Comparison of ENCODE assay signal across 10 mouse cellular contexts in the genomic region with DNA sequence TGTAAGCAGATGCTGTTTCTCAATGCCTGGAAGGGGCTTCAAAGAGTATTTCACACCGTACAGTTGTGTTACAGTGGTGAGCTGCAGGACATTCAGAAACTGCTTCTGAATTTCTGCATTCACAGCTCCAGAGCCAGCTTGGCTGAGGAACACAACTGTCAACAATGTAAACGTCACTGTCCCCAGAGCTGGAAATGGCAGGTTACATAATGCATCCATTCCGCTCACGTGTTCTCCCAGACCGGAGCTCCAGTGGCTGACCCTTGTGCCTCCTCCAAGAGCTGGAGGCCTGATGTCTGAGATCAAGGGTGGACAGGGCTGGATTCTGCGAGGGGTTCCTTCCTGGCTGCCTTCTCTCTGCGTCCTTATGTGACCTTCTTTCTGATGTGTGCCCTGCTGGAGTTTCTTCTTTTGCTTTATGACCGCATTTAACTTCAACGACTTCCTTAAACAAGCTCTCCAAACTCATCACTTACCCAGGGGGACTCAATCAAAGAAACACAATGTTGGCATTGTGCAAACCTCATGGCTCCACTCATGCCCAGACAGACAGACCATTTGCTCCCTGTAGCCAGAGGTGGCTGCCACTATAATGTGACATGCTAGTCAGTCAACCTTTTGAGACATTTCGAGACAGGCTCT. TPM values are rescaled to one million over a fixed set of nuclear protein-coding genes. Genes with fewer than 3 reads are reported as not detected.
DNase-seq lines count a peak whose midpoint lies in the region; ATAC-seq and TF ChIP-seq lines count a peak whose summit lies in the region.
"Had no signal": no experiment of that assay in that cellular context is flagged by ENCODE, and none has a peak within 500 bp of the region (broad histone marks: within the 10 kb centered on the region; RNA-seq: fewer than 3 reads in every experiment).

No protein-coding gene starts in this region.

- no peak for TF ChIP-seq CTCF in kidney, adult 2 months (conservative IDR thresholded peaks at IDR 0.05; ENCODE audit: insufficient read depth, insufficient read length, low read depth, low read length)

- no peaks in the 10 kb centered on the region for H3K36me3 ChIP-seq in kidney, adult 2 months (ENCODE audit: control insufficient read depth, insufficient read depth, low read length)
- no peaks in the 10 kb centered on the region for H3K36me3 ChIP-seq in kidney, embryonic 14.5 days (ENCODE audit: control insufficient read depth, insufficient read depth, low read length)
- peaks cover 3% of the 10 kb centered on the region for H3K36me3 ChIP-seq in megakaryocyte, embryonic 14.5 days (replicated peaks; ENCODE audit: low read length)
- H3K36me3 ChIP-seq: heart, embryonic 13.5 days; limb, embryonic 10.5 days had no signal

- TF ChIP-seq POLR2A in kidney, adult 2 months (IDR thresholded peaks at IDR 0.05; ENCODE audit: low read depth, low read length), result no peak

- no peaks in the 10 kb centered on the region for H3K9me3 ChIP-seq in kidney, embryonic 14.5 days (ENCODE audit: control insufficient read depth, low read length)
- peaks cover 20% of the 10 kb centered on the region for H3K9me3 ChIP-seq in megakaryocyte, embryonic 14.5 days
- H3K9me3 ChIP-seq: heart, embryonic 13.5 days; limb, embryonic 10.5 days had no signal

- 21% methylated on average over 10 of the region's 10 CpGs for WGBS in kidney, adult 2 months
- 27% methylated on average over 10 of the region's 10 CpGs for WGBS in kidney, embryonic 14.5 days

- H3K27ac ChIP-seq in kidney, adult 2 months (ENCODE audit: insufficient read depth, low read depth, low read length), result peak overlapping the region; percentile 70
- no peak overlapping the region for H3K27ac ChIP-seq in kidney, embryonic 14.5 days (ENCODE audit: low read depth, low read length)
- peak overlapping the region; percentile 83 for H3K27ac ChIP-seq in brown adipose tissue, adult 24 weeks (replicated peaks; ENCODE audit: low read depth, low read length)
- H3K27ac ChIP-seq: heart, embryonic 13.5 days; limb, embryonic 10.5 days had no signal

- no peak for ATAC-seq in kidney, embryonic 14.5 days (ENCODE audit: low FRiP score, low TSS enrichment)
- ATAC-seq in erythroid progenitor cell, adult 5-6 weeks (replicated peaks; ENCODE audit: low FRiP score, poor library complexity, severe bottlenecking), result no peak

- no peak overlapping the region for H3K4me3 ChIP-seq in kidney, adult 2 months (ENCODE audit: insufficient read depth, low read depth, low read length)
- no peak overlapping the region for H3K4me3 ChIP-seq in kidney, embryonic 14.5 days (ENCODE audit: low read length)
- H3K4me3 ChIP-seq in brown adipose tissue, adult 24 weeks (ENCODE audit: insufficient read depth, low read depth, low read length), result no peak overlapping the region
- peak overlapping the region; percentile 2 for H3K4me3 ChIP-seq in megakaryocyte, embryonic 14.5 days (replicated peaks)
- H3K4me3 ChIP-seq: heart, embryonic 13.5 days; limb, embryonic 10.5 days had no signal

- no peak overlapping the region for H3K4me2 ChIP-seq in kidney, embryonic 14.5 days (replicated peaks; ENCODE audit: low read depth, low read length)
- H3K4me2 ChIP-seq: heart, embryonic 13.5 days had no signal

- no peaks in the 10 kb centered on the region for H3K27me3 ChIP-seq in kidney, adult 2 months (replicated peaks; ENCODE audit: control insufficient read depth, insufficient read depth, low read length)
- no peaks in the 10 kb centered on the region for H3K27me3 ChIP-seq in kidney, embryonic 14.5 days (ENCODE audit: control insufficient read depth, insufficient read depth, low read length)
- peaks cover 16% of the 10 kb centered on the region for H3K27me3 ChIP-seq in megakaryocyte, embryonic 14.5 days (replicated peaks)
- H3K27me3 ChIP-seq: heart, embryonic 13.5 days had no signal

- H3K4me1 ChIP-seq in kidney, adult 2 months (ENCODE audit: control insufficient read depth, insufficient read depth, low read length), result peaks cover 27% of the 10 kb centered on the region
- no peaks in the 10 kb centered on the region for H3K4me1 ChIP-seq in kidney, embryonic 14.5 days (ENCODE audit: control insufficient read depth, insufficient read depth, low read length)
- peaks cover 20% of the 10 kb centered on the region for H3K4me1 ChIP-seq in brown adipose tissue, adult 24 weeks (ENCODE audit: control insufficient read depth, insufficient read depth, insufficient read length, low read length)
- peaks cover 55% of the 10 kb centered on the region for H3K4me1 ChIP-seq in megakaryocyte, embryonic 14.5 days

- peak; percentile 91 for DNase-seq in kidney, adult 2 months
- peak; percentile 94 for DNase-seq in kidney, adult 9 months
- no peak for DNase-seq in cerebellum, postnatal 36 days
- no peak for DNase-seq in frontal cortex, postnatal 10 days (ENCODE audit: low spot score in 2 of 2)

- no peak overlapping the region for H3K9ac ChIP-seq in kidney, embryonic 14.5 days (ENCODE audit: low read depth, low read length)
- H3K9ac ChIP-seq: heart, embryonic 13.5 days had no signal

RNA-seq across cellular contexts. Expression of a gene that starts 18.2 kb away (rescaled TPM):
- polyA plus RNA-seq in kidney, adult 2 months (2012; rRNA removed), result 16.8 and 18.3 TPM in 2 replicates
- polyA plus RNA-seq in kidney, embryonic 14.5 days (2014; fragmentation: Nextera tagmentation; extraction: Ambion mirVana), result 15.5 and 19.3 TPM in 2 replicates
- polyA plus RNA-seq in brown adipose tissue, adult 24 weeks (2012; ENCODE audit: insufficient read depth, insufficient read length, missing spikeins), result 24.0 and 24.2 TPM in 2 replicates
- 3.9 and 8.0 TPM in 2 replicates for polyA plus RNA-seq in megakaryocyte, embryonic 14.5 days (2012; ENCODE audit: insufficient read depth, low replicate concordance)
- total RNA-seq in erythroid progenitor cell, adult 5-6 weeks (2015; ENCODE audit: low replicate concordance), result 1.1 TPM in 1 of 2 replicates, not detected in the other
- total RNA-seq in erythroid progenitor cell, adult 5-6 weeks (2017; ENCODE audit: low replicate concordance), result 0.64 TPM in 1 of 2 replicates, not detected in the other

RNA-seq across cellular contexts. Expression of a gene that starts 54.4 kb away (rescaled TPM):
- 34.2 and 37.5 TPM in 2 replicates for polyA plus RNA-seq in kidney, adult 2 months (2012; rRNA removed)
- polyA plus RNA-seq in kidney, embryonic 14.5 days (2014; fragmentation: Nextera tagmentation; extraction: Ambion mirVana), result 28.3 and 29.1 TPM in 2 replicates
- 9.2 and 9.6 TPM in 2 replicates for polyA plus RNA-seq in brown adipose tissue, adult 24 weeks (2012; ENCODE audit: insufficient read depth, insufficient read length, missing spikeins)
- polyA plus RNA-seq in megakaryocyte, embryonic 14.5 days (2012; ENCODE audit: insufficient read depth, low replicate concordance), result 21.7 and 25.3 TPM in 2 replicates
- 1.8 and 2.5 TPM in 2 replicates for total RNA-seq in erythroid progenitor cell, adult 5-6 weeks (2015; ENCODE audit: low replicate concordance)
- 0.53 and 1.7 TPM in 2 replicates for total RNA-seq in erythroid progenitor cell, adult 5-6 weeks (2017; ENCODE audit: low replicate concordance)

Comparison
In these comparisons a context has a peak if more than half of its experiments do, and no peak if none do; other contexts are left out.
1. DNase-seq: peak in kidney, adult 2 months (single experiment) and kidney, adult 9 months (single experiment); none in cerebellum, postnatal 36 days (0 of 2) and frontal cortex, postnatal 10 days (0 of 2).